Mouse (Mus musculus): Measurements from ENCODE around the gene Thbs4.

Gene Thbs4

GRCm38 (mm10) chr13:92717851-92718665, 76.6 kb downstream of the Thbs4 start:
- no peak for DNase-seq (ENCODE audit: low spot score in 2 of 2)

- no peak for DNase-seq (ENCODE audit: low spot score in 2 of 2)
Observed at GRCm38 (mm10) chr13:92712619-92713018, 82.0 kb downstream of the Thbs4 start.

GRCm38 (mm10) chr13:92711821-92712220, 82.8 kb downstream of the Thbs4 start:
- no peak for DNase-seq (ENCODE audit: low spot score in 2 of 2)

GRCm38 (mm10) chr13:92710361-92710760, 84.3 kb downstream of the Thbs4 start:
- no peak for DNase-seq (ENCODE audit: low spot score in 2 of 2)

GRCm38 (mm10) chr13:92709535-92709934, 85.1 kb downstream of the Thbs4 start:
- DNase-seq (ENCODE audit: low spot score in 2 of 2), result no peak

- no peak for DNase-seq (ENCODE audit: low spot score in 2 of 2)
Observed at GRCm38 (mm10) chr13:92708466-92708865, 86.2 kb downstream of the Thbs4 start.

- no peak for DNase-seq (ENCODE audit: low spot score in 2 of 2)
Observed at GRCm38 (mm10) chr13:92707941-92708340, 86.7 kb downstream of the Thbs4 start.

- no peak for DNase-seq (ENCODE audit: low spot score in 2 of 2)
Observed at GRCm38 (mm10) chr13:92706342-92707061, 88.1 kb downstream of the Thbs4 start.

- no peak for DNase-seq (ENCODE audit: low spot score in 2 of 2)
Observed at GRCm38 (mm10) chr13:92705016-92705535, 89.5 kb downstream of the Thbs4 start.

- DNase-seq (ENCODE audit: low spot score in 2 of 2), result no peak
Observed at GRCm38 (mm10) chr13:92704189-92704588, 90.4 kb downstream of the Thbs4 start.

GRCm38 (mm10) chr13:92703241-92704027, 91.2 kb downstream of the Thbs4 start:
- peak; percentile 69 to 74 for DNase-seq (ENCODE audit: low spot score in 2 of 2)

- no peak for DNase-seq (ENCODE audit: low spot score in 2 of 2)
Observed at GRCm38 (mm10) chr13:92702035-92702434, 92.6 kb downstream of the Thbs4 start.
